Mouse (Mus musculus) C2C12 (cell line): Measurements from ENCODE around the gene Zfp423. TPM values are rescaled to one million over a fixed set of nuclear protein-coding genes. Genes with fewer than 3 reads are reported as not detected.

Experiments used
- H3K27me3 ChIP-seq: one replicate; pipeline ENCODE4 v1.6.1; 2011; ENCODE audit not compliant: control insufficient read depth, insufficient read depth, insufficient read length
- H3K36me3 ChIP-seq: one replicate; pipeline ENCODE4 v1.6.1; 2011; ENCODE audit not compliant: control insufficient read depth, insufficient read depth
- H3K4me3 ChIP-seq: one replicate; pipeline ENCODE4 v1.5.1; 2011; ENCODE audit warnings: mild to moderate bottlenecking, control low read depth; ENCODE audit not compliant: poor library complexity, insufficient read depth, severe bottlenecking
- H3K79me2 ChIP-seq: one replicate; pipeline ENCODE4 v1.6.1; 2011; ENCODE audit not compliant: control insufficient read depth, insufficient read depth
- H3K79me3 ChIP-seq: one replicate; pipeline ENCODE4 v1.6.1; 2011; ENCODE audit warnings: low read depth, control low read depth
- H3ac ChIP-seq: one replicate; pipeline ENCODE3; 2011; ENCODE audit warnings: low read depth; ENCODE audit not compliant: control insufficient read depth, insufficient read length
- CEBPB ChIP-seq: IDR thresholded peaks from one replicate; pipeline ENCODE4 v1.6.1; 2011; ENCODE audit warnings: low read depth, mild to moderate bottlenecking, control low read depth, moderate library complexity
- CTCF ChIP-seq: IDR thresholded peaks from one replicate; pipeline ENCODE4 v1.5.1; 2011; ENCODE audit not compliant: control insufficient read depth, insufficient read depth, insufficient read length
- FOSL1 ChIP-seq: IDR thresholded peaks from one replicate; pipeline ENCODE4 v1.8.0; 2011; ENCODE audit warnings: mild to moderate bottlenecking, low read length; ENCODE audit not compliant: poor library complexity, insufficient read depth, severe bottlenecking
- MAX ChIP-seq: IDR thresholded peaks from one replicate; pipeline ENCODE4 v1.6.1; 2011; ENCODE audit warnings: mild to moderate bottlenecking, control low read depth
- MYOD1 ChIP-seq: IDR thresholded peaks from one replicate; pipeline ENCODE4 v1.6.1; 2011; ENCODE audit warnings: low read depth; ENCODE audit not compliant: control insufficient read depth, insufficient read length
- MYOG ChIP-seq: IDR thresholded peaks from one replicate; pipeline ENCODE4 v1.6.1; 2011; ENCODE audit not compliant: control insufficient read depth, insufficient read length; ENCODE audit errors: extremely low read depth
- USF1 ChIP-seq: IDR thresholded peaks from one replicate; pipeline ENCODE4 v1.6.1; 2011; ENCODE audit warnings: low read depth, mild to moderate bottlenecking, control low read depth, moderate library complexity
- polyA plus RNA-seq: library from polyadenylated mRNA; unstranded; fragments of >200 nt; fragmentation: generic; extraction: Trizol; gene quantifications from one replicate; pipeline ENCODE4 v1.2.1, GENCODE M21; 2012; ENCODE audit warnings: missing spikeins

Zfp423 gene
- polyA plus RNA-seq, 1 experiment: 0.14 TPM

GRCm38 (mm10) chr8:87674157-87674556 lies 285.2 kb downstream of the Zfp423 start:
- Histone ChIP-seq H3ac (no peak overlapping the region), H3K4me3 (no peak overlapping the region), H3K79me3 (no peaks in the 10 kb centered on the region), H3K36me3 (no peaks in the 10 kb centered on the region), H3K27me3 (no peaks in the 10 kb centered on the region), H3K79me2 (no peaks in the 10 kb centered on the region)
- no peak for TF ChIP-seq MAX
- no peak for TF ChIP-seq CTCF
- TF ChIP-seq MYOD1: no peak
- no peak for TF ChIP-seq USF1
- no peak for TF ChIP-seq FOSL1
- no peak for TF ChIP-seq MYOG
- TF ChIP-seq CEBPB: no peak

DNA sequence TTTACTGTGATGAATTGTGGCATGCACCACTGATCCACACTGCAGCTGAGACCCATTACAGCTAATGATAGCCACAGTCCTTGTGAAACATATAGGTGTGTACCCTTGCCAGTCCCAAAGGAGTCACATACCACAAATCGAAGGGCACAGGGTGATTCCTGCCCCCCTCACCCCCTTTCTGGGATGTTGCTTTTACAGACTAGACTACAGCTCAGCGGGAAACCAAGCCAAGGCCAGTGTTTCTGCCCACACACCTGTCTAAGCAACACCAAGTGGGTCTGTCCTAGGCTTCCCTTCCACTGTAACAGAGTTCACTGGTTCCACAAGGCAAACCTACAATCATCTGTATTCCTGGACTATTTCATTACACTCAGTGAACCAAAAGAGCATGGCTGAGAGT lies 287.2 kb downstream of the Zfp423 start:
- TF ChIP-seq MYOD1: no peak
- no peak for TF ChIP-seq CEBPB
- TF ChIP-seq CTCF: no peak
- TF ChIP-seq FOSL1: no peak
- TF ChIP-seq MAX: no peak
- no peak for TF ChIP-seq MYOG
- TF ChIP-seq USF1: no peak
- Histone ChIP-seq H3ac (no peak overlapping the region), H3K27me3 (no peaks in the 10 kb centered on the region), H3K79me3 (no peaks in the 10 kb centered on the region), H3K79me2 (no peaks in the 10 kb centered on the region), H3K36me3 (no peaks in the 10 kb centered on the region), H3K4me3 (no peak overlapping the region)

- no peak for TF ChIP-seq MAX
- no peak for TF ChIP-seq USF1
- no peak for TF ChIP-seq CTCF
- no peak for TF ChIP-seq FOSL1
- no peak for TF ChIP-seq MYOD1
- no peak for TF ChIP-seq CEBPB
- no peak for TF ChIP-seq MYOG
- Histone ChIP-seq H3ac (no peak overlapping the region), H3K79me2 (no peaks in the 10 kb centered on the region), H3K27me3 (no peaks in the 10 kb centered on the region), H3K4me3 (no peak overlapping the region), H3K36me3 (no peaks in the 10 kb centered on the region), H3K79me3 (no peaks in the 10 kb centered on the region)
These were observed 288.0 kb downstream of the Zfp423 start for GRCm38 (mm10) chr8:87671209-87671970.

DNA sequence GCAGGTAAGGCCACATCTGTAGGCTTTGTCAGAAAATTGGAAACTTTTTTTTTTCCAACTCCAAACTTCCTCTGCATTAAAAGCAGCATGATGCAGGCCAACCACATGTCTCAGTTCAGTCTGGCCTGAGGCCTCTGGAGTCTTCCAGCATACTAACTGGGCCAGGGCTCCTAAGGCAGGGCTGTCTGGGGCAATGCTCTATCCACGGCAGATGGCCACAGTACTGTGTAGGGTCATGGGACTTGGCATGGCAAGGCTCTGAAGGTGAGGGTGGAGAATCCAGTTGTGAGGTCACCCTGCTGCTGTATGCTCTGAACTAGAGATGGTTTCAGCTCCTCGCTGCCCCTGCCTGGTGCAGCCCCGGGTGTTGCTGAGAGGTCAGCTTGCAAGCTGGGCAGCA lies 289.2 kb downstream of the Zfp423 start:
- Histone ChIP-seq H3K79me3 (no peaks in the 10 kb centered on the region), H3K36me3 (no peaks in the 10 kb centered on the region), H3K79me2 (no peaks in the 10 kb centered on the region), H3ac (no peak overlapping the region), H3K27me3 (no peaks in the 10 kb centered on the region), H3K4me3 (no peak overlapping the region)
- TF ChIP-seq MYOD1 (no peak), CEBPB (no peak), MYOG (no peak), CTCF (no peak), MAX (no peak), FOSL1 (no peak), USF1 (no peak)

GRCm38 (mm10) chr8:87668736-87669135 lies 290.7 kb downstream of the Zfp423 start:
- Histone ChIP-seq H3K79me3 (no peaks in the 10 kb centered on the region), H3K4me3 (no peak overlapping the region), H3K27me3 (no peaks in the 10 kb centered on the region), H3K79me2 (no peaks in the 10 kb centered on the region), H3ac (no peak overlapping the region), H3K36me3 (no peaks in the 10 kb centered on the region)
- TF ChIP-seq MAX (no peak), MYOG (no peak), CEBPB (no peak), CTCF (no peak), FOSL1 (no peak), USF1 (no peak), MYOD1 (no peak)

GRCm38 (mm10) chr8:87667914-87668643 lies 291.3 kb downstream of the Zfp423 start:
- Histone ChIP-seq H3K79me2 (no peaks in the 10 kb centered on the region), H3K27me3 (no peaks in the 10 kb centered on the region), H3K4me3 (no peak overlapping the region), H3ac (no peak overlapping the region), H3K79me3 (no peaks in the 10 kb centered on the region), H3K36me3 (no peaks in the 10 kb centered on the region)
- TF ChIP-seq CTCF (no peak), MYOG (no peak), MAX (no peak), FOSL1 (no peak), USF1 (no peak), MYOD1 (no peak), CEBPB (no peak)
